Mouse (Mus musculus): Measurements from ENCODE around the gene Slc7a6os.

The Slc7a6os gene
- long read RNA-seq, experiment 1, partial matches to known transcripts: 1 of 4 reads
- long read RNA-seq, experiment 1, other reads (novel, unspliced or antisense): 1 of 4 reads
- long read RNA-seq, experiment 2, partial matches to known transcripts: 1 of 5 reads
- long read RNA-seq, experiment 2, other reads (novel, unspliced or antisense): 2 of 5 reads

- intact Hi-C loops (cut with DNase I): no loop called here
These were observed at the start of gene Slc7a6os, which contains the start of gene Prmt7 for GRCm38 (mm10) chr8:106210821-106211345. Gene Slc7a6os, minus strand, starts transcription at chr8:106210935. Gene Prmt7, plus strand, starts transcription at chr8:106210936.

- intact Hi-C loops (cut with DNase I): loop anchor here (10.0 kb wide), 1 partner anchor 145 kb away; no protein-coding TSS in a partner anchor
These were observed 49.0 kb upstream of the Slc7a6os start for GRCm38 (mm10) chr8:106259579-106260255.

- intact Hi-C loops (cut with DNase I): loop anchor here (10.0 kb wide), 1 partner anchor 147 kb away; no protein-coding TSS in a partner anchor
These were observed 47.4 kb upstream of the Slc7a6os start for GRCm38 (mm10) chr8:106258169-106258568.

- intact Hi-C loops (cut with DNase I): loop anchor here (10.0 kb wide), 1 partner anchor 155 kb away; no protein-coding TSS in a partner anchor
These were observed 39.5 kb upstream of the Slc7a6os start for GRCm38 (mm10) chr8:106250186-106250585.

- intact Hi-C loops (cut with DNase I): no loop called here
These were observed 26.4 kb upstream of the Slc7a6os start for GRCm38 (mm10) chr8:106237106-106237505.

GRCm38 (mm10) chr8:106234567-106235261 is 24.0 kb upstream of the Slc7a6os start:
- intact Hi-C loops (cut with DNase I): no loop called here

- intact Hi-C loops (cut with DNase I): no loop called here
These were observed 22.0 kb upstream of the Slc7a6os start for GRCm38 (mm10) chr8:106232751-106233150.

- intact Hi-C loops (cut with DNase I): no loop called here
These were observed 20.8 kb upstream of the Slc7a6os start for GRCm38 (mm10) chr8:106231536-106231935.

- intact Hi-C loops (cut with DNase I): no loop called here
These were observed 15.9 kb upstream of the Slc7a6os start for GRCm38 (mm10) chr8:106226589-106226988.

GRCm38 (mm10) chr8:106219620-106220019 is 8.9 kb upstream of the Slc7a6os start:
- intact Hi-C loops (cut with DNase I): no loop called here

GRCm38 (mm10) chr8:106213959-106214358 is 3.2 kb upstream of the Slc7a6os start:
- intact Hi-C loops (cut with DNase I): no loop called here

- intact Hi-C loops (cut with DNase I): no loop called here
These were observed 686 bp upstream of the Slc7a6os start for GRCm38 (mm10) chr8:106211421-106211820.

GRCm38 (mm10) chr8:106210035-106210731 is 552 bp downstream of the Slc7a6os start:
- intact Hi-C loops (cut with DNase I): no loop called here

GRCm38 (mm10) chr8:106199596-106199995 is 11.1 kb downstream of the Slc7a6os start:
- intact Hi-C loops (cut with DNase I): loop anchor here (2.0 kb wide), 2 partner anchors 35 to 59 kb away; no protein-coding TSS in a partner anchor

GRCm38 (mm10) chr8:106198741-106199140 is 12.0 kb downstream of the Slc7a6os start:
- intact Hi-C loops (cut with DNase I): loop anchor here (2.0 kb wide), 2 partner anchors 34 to 58 kb away; no protein-coding TSS in a partner anchor

- intact Hi-C loops (cut with DNase I): no loop called here
These were observed 16.7 kb downstream of the Slc7a6os start for GRCm38 (mm10) chr8:106194062-106194461.

GRCm38 (mm10) chr8:106193162-106193561 is 17.6 kb downstream of the Slc7a6os start:
- intact Hi-C loops (cut with DNase I): no loop called here

- intact Hi-C loops (cut with DNase I): no loop called here
These were observed 19.1 kb downstream of the Slc7a6os start for GRCm38 (mm10) chr8:106191639-106192038.

- intact Hi-C loops (cut with DNase I): no loop called here
These were observed 21.6 kb downstream of the Slc7a6os start for GRCm38 (mm10) chr8:106189162-106189561.

- intact Hi-C loops (cut with DNase I): no loop called here
These were observed 24.3 kb downstream of the Slc7a6os start for GRCm38 (mm10) chr8:106186394-106186793.
